23 mouse cellular contexts compared by ENCODE assay signal in the genomic region with DNA sequence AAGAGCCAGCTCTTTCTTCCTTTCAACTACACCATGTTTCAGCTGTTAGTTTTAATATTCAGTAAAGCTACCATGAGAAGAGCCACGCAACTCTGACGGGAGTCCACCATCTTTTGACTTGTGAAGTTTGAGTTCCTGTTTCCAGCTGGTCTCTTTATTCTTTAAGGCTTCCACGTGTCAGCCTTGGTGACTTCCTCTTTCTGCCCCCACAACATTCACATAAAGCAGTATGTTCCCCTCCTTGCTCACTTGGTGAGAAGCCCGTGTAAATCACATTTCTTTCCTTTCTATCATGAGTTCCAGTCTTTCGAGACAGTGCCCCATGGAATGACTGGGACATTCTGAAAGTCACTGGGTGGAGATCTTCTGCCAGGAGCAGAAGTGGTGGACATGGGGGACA.
A peak's percentile ranks its signal among the peaks of the same experiment; 100 is the strongest.
DNase-seq lines count a peak whose midpoint lies in the region; ATAC-seq lines count a peak whose summit lies in the region.
"Had no signal": no experiment of that assay in that cellular context is flagged by ENCODE, and none has a peak within 500 bp of the region (broad histone marks: within the 10 kb centered on the region; RNA-seq: fewer than 3 reads in every experiment).

No protein-coding gene starts in this region.

- H3K27me3 ChIP-seq in limb, embryonic 11.5 days (ENCODE audit: control insufficient read depth, insufficient read depth, low read length): no peaks in the 10 kb centered on the region
- H3K27me3 ChIP-seq in limb, embryonic 10.5 days (ENCODE audit: low read depth, poor library complexity, severe bottlenecking): no peaks in the 10 kb centered on the region
- no peaks in the 10 kb centered on the region for H3K27me3 ChIP-seq in hindbrain, embryonic 13.5 days
- H3K27me3 ChIP-seq: midbrain, embryonic 12.5 days had no signal

- H3K4me3 ChIP-seq in limb, embryonic 11.5 days (ENCODE audit: low read depth, low read length): no peak overlapping the region
- no peak overlapping the region for H3K4me3 ChIP-seq in limb, embryonic 10.5 days
- no peak overlapping the region for H3K4me3 ChIP-seq in hindbrain, embryonic 13.5 days
- H3K4me3 ChIP-seq: gastrocnemius, adult 2 months; heart, adult 2 months; midbrain, embryonic 12.5 days; myocyte had no signal

- no peaks in the 10 kb centered on the region for H3K9me3 ChIP-seq in limb, embryonic 11.5 days (ENCODE audit: control insufficient read depth, low read length)
- H3K9me3 ChIP-seq in limb, embryonic 10.5 days (replicated peaks): no peaks in the 10 kb centered on the region
- H3K9me3 ChIP-seq in hindbrain, embryonic 13.5 days: no peaks in the 10 kb centered on the region
- H3K9me3 ChIP-seq: midbrain, embryonic 12.5 days had no signal

- no peak overlapping the region for H3K4me2 ChIP-seq in limb, embryonic 11.5 days (ENCODE audit: low read depth, severe bottlenecking)
- H3K4me2 ChIP-seq in hindbrain, embryonic 13.5 days: no peak overlapping the region
- H3K4me2 ChIP-seq: midbrain, embryonic 12.5 days had no signal

- 87% methylated on average over 5 of the region's 5 CpGs for WGBS in limb, embryonic 11.5 days
- WGBS in limb, embryonic 10.5 days: 86% methylated on average over 5 of the region's 5 CpGs
- 87% methylated on average over 5 of the region's 5 CpGs for WGBS in hindbrain, embryonic 13.5 days

- no peak overlapping the region for H3K27ac ChIP-seq in limb, embryonic 11.5 days (replicated peaks; ENCODE audit: low read depth, low read length)
- H3K27ac ChIP-seq in limb, embryonic 10.5 days: no peak overlapping the region
- H3K27ac ChIP-seq in hindbrain, embryonic 13.5 days: no peak overlapping the region
- H3K27ac ChIP-seq: gastrocnemius, adult 2 months; heart, adult 2 months; hindbrain, postnatal 0 days; midbrain, embryonic 12.5 days had no signal

- peaks cover 21% of the 10 kb centered on the region for H3K4me1 ChIP-seq in limb, embryonic 11.5 days (ENCODE audit: control insufficient read depth, insufficient read depth, low read length)
- peaks cover 34% of the 10 kb centered on the region for H3K4me1 ChIP-seq in limb, embryonic 10.5 days
- H3K4me1 ChIP-seq in hindbrain, embryonic 13.5 days (replicated peaks): peaks cover 9% of the 10 kb centered on the region

- DNase-seq in limb, embryonic 11.5 days (ENCODE audit: low spot score): peak; percentile 16
- DNase-seq in limb, embryonic 10.5 days (ENCODE audit: low spot score): no peak
- DNase-seq in B cell, adult 2 months: peak; percentile 45 to 58
- peak; percentile 1 for DNase-seq in naive thymus-derived CD4-positive, alpha-beta T cell, adult 2 months (ENCODE audit: low read depth)
- no peak for DNase-seq in cerebellum, adult 8-10 months
- DNase-seq: adrenal gland, postnatal 25 days; cerebellum, adult 18-20 months; cerebellum, postnatal 36 days; gastrocnemius, adult 2 months; heart, adult 2 months; heart, postnatal 36 days; kidney, adult 18-20 months; kidney, postnatal 25 days; lung, adult 2 months; retina, postnatal 1 day; right cerebral cortex, postnatal 4 days; thymus, adult 18-20 months had no signal

- H3K36me3 ChIP-seq in limb, embryonic 11.5 days (ENCODE audit: control insufficient read depth, insufficient read depth, low read length): no peaks in the 10 kb centered on the region
- H3K36me3 ChIP-seq in limb, embryonic 10.5 days: no peaks in the 10 kb centered on the region
- H3K36me3 ChIP-seq in hindbrain, embryonic 13.5 days: no peaks in the 10 kb centered on the region
- H3K36me3 ChIP-seq: midbrain, embryonic 12.5 days had no signal

- no peak for ATAC-seq in limb, embryonic 11.5 days (ENCODE audit: insufficient number of reproducible peaks, low FRiP score, low TSS enrichment, low read depth)
- peak; percentile 96 for ATAC-seq in granulocyte monocyte progenitor cell, adult 5-6 weeks (replicated peaks; ENCODE audit: poor library complexity, severe bottlenecking)
- ATAC-seq in hindbrain, embryonic 13.5 days (ENCODE audit: low FRiP score): no peak
- ATAC-seq: activated CD4-positive, CD25-positive, alpha-beta regulatory T cell, adult 4 months; hindbrain, postnatal 0 days had no signal

- no peak overlapping the region for H3K9ac ChIP-seq in limb, embryonic 11.5 days (ENCODE audit: low read length)
- no peak overlapping the region for H3K9ac ChIP-seq in hindbrain, embryonic 13.5 days
- H3K9ac ChIP-seq: midbrain, embryonic 12.5 days had no signal

Comparison
In these comparisons a context has a peak if more than half of its experiments do, and no peak if none do; other contexts are left out.
1. DNase-seq: peak in limb, embryonic 11.5 days (single experiment), B cell, adult 2 months (2 of 2) and naive thymus-derived CD4-positive, alpha-beta T cell, adult 2 months (single experiment); none in limb, embryonic 10.5 days (single experiment) and cerebellum, adult 8-10 months (single experiment).